Mouse (Mus musculus): ENCODE data around the gene Fgfr2.

DNA sequence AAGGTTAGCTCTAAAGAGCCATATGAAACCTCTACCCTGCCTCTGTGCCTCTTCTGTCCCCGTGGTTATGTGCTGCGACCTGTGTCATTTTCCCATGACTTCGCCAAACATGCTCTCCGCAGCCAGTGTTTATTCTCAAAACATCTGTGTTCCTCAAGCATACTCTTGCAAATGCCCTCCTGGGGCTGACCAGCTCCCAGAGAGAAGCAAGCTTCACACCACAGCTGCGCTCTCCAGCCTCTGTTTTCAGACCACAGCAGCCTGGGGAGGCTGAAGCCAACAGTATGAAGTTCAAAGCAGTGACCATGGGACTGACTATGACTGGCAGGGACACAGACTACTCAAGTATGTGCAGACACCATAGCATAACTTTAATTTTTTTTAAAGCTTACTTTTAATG lies 616.9 kb downstream of the Fgfr2 start:
- TF ChIP-seq CTCF (IDR thresholded peaks at IDR 0.05; ENCODE audit: borderline replicate concordance, insufficient read depth, low read length) (no peak), POLR2A (IDR thresholded peaks at IDR 0.05; ENCODE audit: low read depth, low read length) (no peak)
